Mouse (Mus musculus) ES-E14 (cell line): ENCODE measurements at regions not wholly inside any gene's neighbourhood (a gene's known extent, or its start where the extent isn't known, plus 50 kb on each side); places are given as distances from the start of the nearest gene placed in this dataset.

ENCODE experiments used
- DNase-seq: peaks from one replicate; pipeline ENCODE4 v3.0.0-alpha.2; 2013; ENCODE audit warnings: low read depth, low spot score
- H3K27ac ChIP-seq: 2 replicates; pipeline ENCODE4 v1.5.1; 2012; ENCODE audit warnings: low read depth, mild to moderate bottlenecking, low read length, moderate library complexity, mixed read lengths; ENCODE audit not compliant: poor library complexity, insufficient read depth, severe bottlenecking
- H3K36me3 ChIP-seq: 2 replicates; pipeline ENCODE4 v1.6.1; 2012; ENCODE audit warnings: mild to moderate bottlenecking, low read length, moderate library complexity, mixed read lengths; ENCODE audit not compliant: control insufficient read depth, poor library complexity, insufficient read depth, severe bottlenecking
- H3K4me1 ChIP-seq, 2 experiments: fragments of 150-350 bp in 1 of 2; sonication (generic) in 1 of 2; 2 replicates each; pipeline ENCODE4 v1.6.1; 2012; ENCODE audit warnings: low read length in 2 of 2, mild to moderate bottlenecking in 1 of 2, mixed read lengths in 1 of 2; ENCODE audit not compliant: control insufficient read depth in 2 of 2, insufficient read depth in 2 of 2, poor library complexity in 1 of 2
- H3K4me3 ChIP-seq, 2 experiments: fragments of 150-350 bp in 1 of 2; sonication (generic) in 1 of 2; 2 replicates each; pipeline ENCODE4 v1.5.1; 2012; ENCODE audit warnings: low read length in 2 of 2, low read depth in 1 of 2, mild to moderate bottlenecking in 1 of 2, mixed read lengths in 1 of 2; ENCODE audit not compliant: insufficient read depth in 1 of 2, poor library complexity in 1 of 2, severe bottlenecking in 1 of 2
- H3K9ac ChIP-seq: 2 replicates; pipeline ENCODE4 v1.6.1; 2012; ENCODE audit warnings: low read depth, mild to moderate bottlenecking, low read length, mixed read lengths; ENCODE audit not compliant: poor library complexity, insufficient read depth, severe bottlenecking
- H3K9me3 ChIP-seq: fragments of 150-350 bp; sonication (generic); 2 replicates; pipeline ENCODE4 v1.6.1; 2012; ENCODE audit warnings: low read depth, mild to moderate bottlenecking, low read length; ENCODE audit not compliant: control insufficient read depth, insufficient read depth
- CHD2 ChIP-seq: IDR thresholded peaks from 2 replicates; pipeline ENCODE4 v1.6.1; 2014; ENCODE audit warnings: mild to moderate bottlenecking, low read depth, low read length, inconsistent platforms
- HCFC1 ChIP-seq: IDR thresholded peaks from 2 replicates; pipeline ENCODE4 v1.6.1; 2012; ENCODE audit warnings: low read length, inconsistent platforms, borderline replicate concordance; ENCODE audit not compliant: insufficient read depth
- MAFK ChIP-seq: IDR thresholded peaks from 2 replicates; pipeline ENCODE4 v1.6.1; 2014; ENCODE audit warnings: mild to moderate bottlenecking, low read depth, low read length, inconsistent platforms; ENCODE audit not compliant: insufficient read depth
- ZC3H11A ChIP-seq: IDR thresholded peaks from 2 replicates; pipeline ENCODE4 v1.6.1; 2012; ENCODE audit warnings: low read depth, mild to moderate bottlenecking, inconsistent platforms, low read length, borderline replicate concordance
- ZNF384 ChIP-seq: IDR thresholded peaks from 2 replicates; pipeline ENCODE4 v1.6.1; 2012; ENCODE audit warnings: low read depth, low read length, inconsistent platforms
- in situ Hi-C, 2 experiments: fragments of 600-800 bp; cut with MboI; formaldehyde crosslinking; loops; one replicate each; pipeline ENCODE4 v1.15.1; 2025; ENCODE audit warnings: low sequenced_read_pairs in 2 of 2, inconsistent platforms in 1 of 2; ENCODE audit not compliant: unreplicated experiment in 2 of 2

DNA sequence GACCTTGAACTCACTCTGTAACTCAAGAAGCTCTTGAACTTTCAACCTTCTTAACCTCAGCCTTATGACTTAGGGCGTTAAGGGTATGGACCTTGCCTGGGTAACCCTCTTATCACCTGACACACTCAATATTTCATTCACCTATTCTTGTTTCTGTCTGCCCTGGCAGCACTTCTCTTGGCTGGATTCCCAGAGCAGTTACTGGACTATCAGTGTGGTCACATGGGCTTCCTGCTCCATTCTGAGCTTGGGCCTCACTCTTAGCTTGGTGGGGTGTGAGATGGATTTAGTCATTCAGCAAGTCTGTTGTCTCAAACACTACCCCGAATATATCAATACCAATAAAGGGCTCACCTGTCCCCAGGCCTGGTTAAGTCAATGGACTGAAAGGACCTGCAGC, 67.0 kb upstream of the Ctnnbl1 start:
- no peak overlapping the region for H3K4me3 ChIP-seq
- no peak for DNase-seq
- TF ChIP-seq HCFC1: no peak
- peaks cover 5 to 15% of the 10 kb centered on the region in 2 experiments; a peak in 3 of 4 replicates for H3K4me1 ChIP-seq
- H3K9me3 ChIP-seq: no peaks in the 10 kb centered on the region
- no peaks in the 10 kb centered on the region for H3K36me3 ChIP-seq
- no peak overlapping the region for H3K9ac ChIP-seq
- H3K27ac ChIP-seq: no peak overlapping the region
- in situ Hi-C loops: no loop called here

DNA sequence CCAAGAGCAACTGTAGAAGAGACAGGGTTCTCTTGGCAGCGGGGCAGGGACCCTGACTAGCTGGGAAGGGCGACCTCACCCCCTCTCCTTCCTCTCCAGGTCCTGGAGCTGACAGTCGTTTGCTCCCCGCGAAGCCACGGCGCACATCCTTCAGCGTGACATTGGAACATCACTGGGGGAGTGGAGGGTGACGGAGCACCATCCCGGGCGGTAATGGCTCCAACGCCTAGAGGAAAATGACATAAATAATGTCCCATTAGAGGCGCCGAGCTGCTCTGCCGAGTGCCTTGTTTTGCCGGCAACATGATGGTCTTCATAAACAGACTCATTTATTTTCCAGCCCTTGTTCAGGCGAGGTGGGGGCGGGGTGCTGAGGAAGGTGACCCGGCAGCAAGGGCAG, 62.3 kb upstream of the Ctnnbl1 start:
- no peaks in the 10 kb centered on the region for H3K36me3 ChIP-seq
- TF ChIP-seq HCFC1 (no peak), MAFK (no peak), ZC3H11A (no peak), CHD2 (no peak), ZNF384 (no peak)
- in situ Hi-C loops: no loop called here

DNA sequence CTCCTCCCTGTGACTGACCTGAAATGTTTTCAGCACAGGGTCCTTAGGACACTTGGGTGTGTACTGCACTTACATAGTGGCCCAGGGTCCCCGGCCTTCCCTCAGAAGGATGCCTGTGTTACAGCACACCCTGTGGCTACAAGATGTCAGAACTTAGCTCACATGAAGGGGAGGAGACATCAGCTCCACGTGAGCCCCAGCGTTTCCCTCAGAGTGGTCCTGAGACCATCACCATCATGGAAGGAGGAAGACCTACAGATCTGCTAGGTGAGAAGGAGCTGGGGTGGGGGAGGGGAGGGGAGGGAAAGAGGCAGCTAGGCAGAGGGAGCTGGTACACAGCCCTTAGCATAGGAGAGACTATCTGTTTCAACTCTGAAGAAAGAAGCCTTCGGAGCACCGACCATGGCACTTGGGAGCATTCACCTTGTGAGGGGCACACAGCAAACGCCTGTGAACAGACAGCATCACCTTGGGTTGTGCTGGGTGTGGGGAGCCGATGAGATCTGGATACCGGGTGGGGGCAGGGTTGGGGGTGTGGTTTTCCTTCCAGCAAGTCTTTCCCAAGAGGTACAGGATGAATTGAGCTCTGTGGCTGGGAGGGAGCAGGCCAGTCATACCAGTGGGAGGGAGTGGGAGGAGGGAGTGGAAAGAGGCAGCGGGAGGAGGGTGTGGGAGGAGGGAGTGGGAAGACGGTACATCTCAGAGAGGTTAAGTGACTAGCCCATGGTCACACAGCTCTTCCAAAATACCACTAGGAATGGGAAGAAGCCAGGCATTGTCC, 60.6 kb upstream of the Ctnnbl1 start:
- in situ Hi-C loops: no loop called here
- Histone ChIP-seq H3K9me3 (no peaks in the 10 kb centered on the region), H3K4me1 (peaks cover 3 to 27% of the 10 kb centered on the region in 2 experiments), H3K27ac (no peak overlapping the region), H3K4me3 (peak overlapping the region in 1 of 2 experiments; percentile 23; a peak in 1 of 4 replicates), H3K9ac (no peak overlapping the region), H3K36me3 (no peaks in the 10 kb centered on the region)
- no peak for TF ChIP-seq MAFK
- TF ChIP-seq ZC3H11A: no peak
- no peak for TF ChIP-seq CHD2
- no peak for TF ChIP-seq HCFC1
- no peak for TF ChIP-seq ZNF384
- no peak for DNase-seq

More for the DNA sequence above, 62.3 kb upstream of the Ctnnbl1 start:
- DNase-seq: no peak
- H3K4me1 ChIP-seq: peaks cover 3 to 29% of the 10 kb centered on the region in 2 experiments
- H3K27ac ChIP-seq: no peak overlapping the region
- H3K9me3 ChIP-seq: no peaks in the 10 kb centered on the region
- no peak overlapping the region for H3K9ac ChIP-seq
- peak overlapping the region; percentile 10 to 36; a peak in 2 of 4 replicates for H3K4me3 ChIP-seq

DNA sequence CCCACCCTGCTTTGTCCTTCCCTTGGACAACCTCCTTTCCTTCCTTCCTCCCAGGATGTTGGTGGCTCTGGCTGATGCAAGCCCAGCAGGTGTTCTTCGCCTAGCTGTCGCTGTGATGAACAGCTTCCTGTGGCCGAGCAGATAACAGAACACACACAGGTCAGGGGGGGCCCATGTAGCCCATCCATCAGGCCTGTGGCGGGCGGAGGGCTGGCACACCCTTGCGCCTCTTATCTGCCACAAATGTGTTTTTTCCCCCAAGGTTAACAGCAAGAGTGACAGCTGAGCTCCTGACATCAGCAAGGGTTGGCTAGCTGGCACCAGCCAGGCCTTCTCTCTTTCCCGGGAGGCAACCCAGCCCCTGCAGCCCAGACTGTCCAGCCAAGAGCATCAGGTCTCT, 59.9 kb upstream of the Ctnnbl1 start:
- no peaks in the 10 kb centered on the region for H3K36me3 ChIP-seq
- TF ChIP-seq MAFK (no peak), HCFC1 (no peak), ZNF384 (no peak), CHD2 (no peak), ZC3H11A (no peak)
- in situ Hi-C loops: no loop called here
- H3K4me3 ChIP-seq: no peak overlapping the region
- no peaks in the 10 kb centered on the region for H3K9me3 ChIP-seq
- no peak overlapping the region for H3K9ac ChIP-seq
- no peak overlapping the region for H3K27ac ChIP-seq
- H3K4me1 ChIP-seq: peaks cover 3 to 27% of the 10 kb centered on the region in 2 experiments
- DNase-seq: no peak

DNA sequence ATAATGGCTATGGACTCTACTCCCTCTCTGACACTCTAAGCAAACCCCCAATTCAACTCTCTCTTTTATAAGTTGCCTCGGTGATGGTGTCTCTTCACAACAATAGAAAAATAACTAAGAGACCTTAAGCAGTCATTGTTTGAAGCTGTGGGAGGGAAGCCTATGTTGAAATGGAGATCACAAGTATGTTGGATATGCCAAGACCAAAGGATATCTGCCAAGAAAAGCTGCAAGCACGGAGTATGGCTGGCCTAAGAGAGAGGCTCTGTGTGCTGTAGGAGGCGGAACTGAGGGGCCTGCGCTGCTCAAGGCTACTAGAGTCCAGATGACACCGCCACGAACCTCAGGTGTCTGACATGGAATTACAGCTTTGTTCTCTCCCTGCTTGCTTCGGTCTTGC, 55.3 kb upstream of the Ctnnbl1 start:
- no peak for TF ChIP-seq CHD2
- TF ChIP-seq ZC3H11A: no peak
- TF ChIP-seq MAFK: no peak
- TF ChIP-seq ZNF384: no peak
- TF ChIP-seq HCFC1: no peak
- no peak overlapping the region for H3K4me3 ChIP-seq
- H3K27ac ChIP-seq: no peak overlapping the region
- H3K9me3 ChIP-seq: no peaks in the 10 kb centered on the region
- H3K4me1 ChIP-seq: peaks cover 0 to 5% of the 10 kb centered on the region in 2 experiments; a peak in 1 of 4 replicates
- no peak overlapping the region for H3K9ac ChIP-seq
- DNase-seq: no peak
- in situ Hi-C loops: no loop called here
- no peaks in the 10 kb centered on the region for H3K36me3 ChIP-seq
